Mouse (Mus musculus) neural tube, embryonic 15.5 days (tissue): ENCODE measurements around the gene Cox19. TPM values are rescaled to one million over a fixed set of nuclear protein-coding genes. Genes with fewer than 3 reads are reported as not detected.

Experiments used
- ATAC-seq: fragments of 200-750 bp; cut with Nextera tagmentation; 2 replicates; pipeline ENCODE4 v1.8.0; 2017; ENCODE audit warnings: mild to moderate bottlenecking, moderate TSS enrichment, moderate library complexity; ENCODE audit not compliant: low FRiP score
- H3K27ac ChIP-seq: fragments of 300-500 bp; sonication (generic); replicated peaks from 2 replicates; pipeline ENCODE4 v1.5.1; 2015; ENCODE audit warnings: mild to moderate bottlenecking, inconsistent platforms
- H3K27me3 ChIP-seq: fragments of 300-500 bp; sonication (generic); replicated peaks from 2 replicates; pipeline ENCODE4 v1.6.1; 2015; ENCODE audit warnings: inconsistent platforms
- H3K36me3 ChIP-seq: fragments of 300-500 bp; sonication (generic); 2 replicates; pipeline ENCODE4 v1.6.1; 2015; ENCODE audit warnings: inconsistent platforms
- H3K4me1 ChIP-seq: fragments of 300-500 bp; sonication (generic); 2 replicates; pipeline ENCODE4 v1.6.1; 2015; ENCODE audit warnings: inconsistent platforms
- H3K4me2 ChIP-seq: fragments of 300-500 bp; sonication (generic); 2 replicates; pipeline ENCODE4 v1.6.1; 2015; ENCODE audit warnings: inconsistent platforms, mild to moderate bottlenecking, moderate library complexity
- H3K4me3 ChIP-seq: fragments of 300-500 bp; sonication (generic); replicated peaks from 2 replicates; pipeline ENCODE4 v1.5.1; 2015; ENCODE audit warnings: mild to moderate bottlenecking, inconsistent platforms
- H3K9ac ChIP-seq: fragments of 300-500 bp; sonication (generic); replicated peaks from 2 replicates; pipeline ENCODE4 v1.6.1; 2015; ENCODE audit warnings: mild to moderate bottlenecking, inconsistent platforms
- H3K9me3 ChIP-seq: fragments of 300-500 bp; sonication (generic); replicated peaks from 2 replicates; pipeline ENCODE4 v1.6.1; 2016; ENCODE audit warnings: inconsistent platforms
- WGBS: fragments of 180-500 bp; shearing (Covaris S2); methylation state at CpG from one replicate; pipeline ENCODE4 v1.1.7; 2015; ENCODE audit warnings: mixed read lengths; 5-methylcytosine and 5-hydroxymethylcytosine counted together
- polyA plus RNA-seq: library from polyadenylated mRNA; unstranded; fragments of >200 nt; fragmentation: Nextera tagmentation; extraction: Ambion mirVana; gene quantifications from 2 replicates; pipeline ENCODE4 v1.2.1, GENCODE M21; 2015

The Cox19 gene
- polyA plus RNA-seq, 1 experiment from 2014 or later, result 107 TPM

GRCm38 (mm10) chr5:139380385-139381248 is 29.4 kb upstream of the Cox19 start:
- WGBS, result 2% methylated on average over 73 of the region's 73 CpGs
- Histone ChIP-seq H3K4me1 (peaks cover 57% of the 10 kb centered on the region), H3K4me2 (peak overlapping the region; percentile 91), H3K36me3 (no peaks in the 10 kb centered on the region), H3K9me3 (no peaks in the 10 kb centered on the region), H3K27me3 (no peaks in the 10 kb centered on the region), H3K4me3 (peak overlapping the region; percentile 65), H3K27ac (peak overlapping the region; percentile 68), H3K9ac (peak overlapping the region; percentile 69)
- ATAC-seq, result peak; percentile 78

DNA sequence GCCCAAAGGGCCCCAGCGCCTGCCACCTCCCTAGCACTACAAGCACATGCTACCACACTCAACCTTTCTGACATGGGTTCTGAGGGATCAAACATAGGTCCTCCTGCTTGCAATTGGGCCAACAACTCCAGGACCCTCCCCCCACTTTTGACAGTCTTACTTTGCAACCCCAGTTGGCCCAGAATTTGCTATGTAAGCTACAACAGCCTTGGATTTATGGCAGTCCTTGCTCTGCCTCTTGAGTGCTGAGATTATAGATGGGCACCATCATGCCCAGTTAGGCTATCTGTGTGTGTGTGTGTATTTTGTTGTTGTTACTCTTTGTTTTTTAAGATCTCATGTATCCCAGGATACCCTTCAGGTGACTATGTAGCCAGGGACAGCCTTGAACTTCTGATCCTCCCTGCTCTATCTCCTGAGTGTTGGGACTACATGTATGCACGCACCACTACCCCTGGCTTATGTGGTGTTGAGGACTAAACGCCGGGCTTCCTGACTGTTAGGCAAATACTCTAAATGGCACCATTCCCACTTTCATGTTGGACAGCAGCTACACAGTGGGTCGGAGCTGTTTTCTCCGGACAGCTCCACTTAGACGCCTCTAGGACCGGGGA is 28.7 kb upstream of the Cox19 start:
- WGBS, result 17% methylated on average over 8 of the region's 8 CpGs
- no peaks in the 10 kb centered on the region for H3K36me3 ChIP-seq
- H3K9ac ChIP-seq, result peak overlapping the region; percentile 69
- no peaks in the 10 kb centered on the region for H3K27me3 ChIP-seq
- ATAC-seq, result peak; percentile 16; the same call in 1 of the 2 replicates
- H3K4me2 ChIP-seq, result peak overlapping the region; percentile 91
- peaks cover 57% of the 10 kb centered on the region for H3K4me1 ChIP-seq
- H3K4me3 ChIP-seq, result peak overlapping the region; percentile 65
- H3K27ac ChIP-seq, result peak overlapping the region; percentile 68
- H3K9me3 ChIP-seq, result no peaks in the 10 kb centered on the region

- Histone ChIP-seq H3K4me1 (peaks cover 51% of the 10 kb centered on the region), H3K4me2 (no peak overlapping the region), H3K4me3 (no peak overlapping the region), H3K36me3 (no peaks in the 10 kb centered on the region), H3K9me3 (no peaks in the 10 kb centered on the region), H3K27ac (peak overlapping the region; percentile 61; the same call in 1 of the 2 replicates), H3K27me3 (no peaks in the 10 kb centered on the region), H3K9ac (no peak overlapping the region)
- 53% methylated on average over 21 of the region's 21 CpGs for WGBS
- ATAC-seq, result no peak
These were observed 27.9 kb upstream of the Cox19 start for GRCm38 (mm10) chr5:139378986-139379629.

- Histone ChIP-seq H3K9ac (no peak overlapping the region), H3K4me2 (no peak overlapping the region), H3K4me1 (peaks cover 46% of the 10 kb centered on the region), H3K27ac (no peak overlapping the region), H3K36me3 (no peaks in the 10 kb centered on the region), H3K9me3 (no peaks in the 10 kb centered on the region), H3K27me3 (no peaks in the 10 kb centered on the region), H3K4me3 (no peak overlapping the region)
- ATAC-seq, result no peak
- 86% methylated on average over 7 of the region's 7 CpGs for WGBS
These were observed 27.0 kb upstream of the Cox19 start for GRCm38 (mm10) chr5:139378271-139378556.

- no peak for ATAC-seq
- H3K4me2 ChIP-seq, result no peak within 1 kb of the TSS
- no peak within 1 kb of the TSS for H3K27ac ChIP-seq
- H3K27me3 ChIP-seq, result no peaks in the 10 kb centered on the region
- no peak within 1 kb of the TSS for H3K4me3 ChIP-seq
- H3K9ac ChIP-seq, result no peak within 1 kb of the TSS
- 80% methylated on average over 18 of the region's 18 CpGs for WGBS
- peaks cover 45% of the 10 kb centered on the region for H3K4me1 ChIP-seq
- H3K9me3 ChIP-seq, result no peaks in the 10 kb centered on the region
- no peaks in the 10 kb centered on the region for H3K36me3 ChIP-seq
These were observed 26.5 kb upstream of the Cox19 start, which contains the start of gene Gpr146 for GRCm38 (mm10) chr5:139377468-139378270. Gpr146 (plus strand) TSS chr5:139377697.

DNA sequence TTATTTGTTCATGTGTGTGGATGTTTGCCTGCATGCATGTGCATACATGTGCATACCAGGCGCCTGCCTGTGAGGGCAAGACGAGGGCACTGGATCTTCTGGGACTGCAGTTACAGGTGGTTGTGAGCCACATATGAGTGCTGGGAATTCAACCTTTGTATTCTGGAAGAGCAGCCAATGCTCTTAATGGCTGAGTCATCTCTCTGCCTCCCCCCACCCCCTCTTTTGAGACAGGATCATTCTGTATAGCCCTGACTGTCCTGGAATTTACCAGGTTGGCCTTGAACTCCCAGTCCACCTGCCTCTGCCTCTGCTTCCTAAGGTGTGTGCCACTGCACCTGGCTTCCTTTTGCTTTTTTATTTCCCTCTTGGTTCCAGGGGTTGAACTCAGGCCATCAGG is 23.6 kb upstream of the Cox19 start:
- Histone ChIP-seq H3K4me2 (no peak overlapping the region), H3K27ac (no peak overlapping the region), H3K4me3 (no peak overlapping the region), H3K4me1 (peaks cover 43% of the 10 kb centered on the region), H3K36me3 (no peaks in the 10 kb centered on the region), H3K9me3 (no peaks in the 10 kb centered on the region), H3K9ac (no peak overlapping the region), H3K27me3 (no peaks in the 10 kb centered on the region)
- WGBS, result 79% methylated on average over 2 of the region's 2 CpGs
- ATAC-seq, result no peak

- WGBS, result 81% methylated on average over 6 of the region's 6 CpGs
- H3K4me2 ChIP-seq, result no peak overlapping the region
- H3K27ac ChIP-seq, result no peak overlapping the region
- no peaks in the 10 kb centered on the region for H3K27me3 ChIP-seq
- no peak overlapping the region for H3K4me3 ChIP-seq
- no peaks in the 10 kb centered on the region for H3K9me3 ChIP-seq
- peaks cover 37% of the 10 kb centered on the region for H3K4me1 ChIP-seq
- ATAC-seq, result no peak
- H3K9ac ChIP-seq, result no peak overlapping the region
- H3K36me3 ChIP-seq, result no peaks in the 10 kb centered on the region
These were observed 22.7 kb upstream of the Cox19 start for GRCm38 (mm10) chr5:139373889-139374444.

GRCm38 (mm10) chr5:139373126-139373525 is 21.9 kb upstream of the Cox19 start:
- Histone ChIP-seq H3K9ac (no peak overlapping the region), H3K4me3 (no peak overlapping the region), H3K4me2 (no peak overlapping the region), H3K9me3 (no peaks in the 10 kb centered on the region), H3K27me3 (no peaks in the 10 kb centered on the region), H3K36me3 (no peaks in the 10 kb centered on the region), H3K4me1 (peaks cover 32% of the 10 kb centered on the region), H3K27ac (no peak overlapping the region)
- ATAC-seq, result no peak
- 86% methylated on average over 3 of the region's 3 CpGs for WGBS

DNA sequence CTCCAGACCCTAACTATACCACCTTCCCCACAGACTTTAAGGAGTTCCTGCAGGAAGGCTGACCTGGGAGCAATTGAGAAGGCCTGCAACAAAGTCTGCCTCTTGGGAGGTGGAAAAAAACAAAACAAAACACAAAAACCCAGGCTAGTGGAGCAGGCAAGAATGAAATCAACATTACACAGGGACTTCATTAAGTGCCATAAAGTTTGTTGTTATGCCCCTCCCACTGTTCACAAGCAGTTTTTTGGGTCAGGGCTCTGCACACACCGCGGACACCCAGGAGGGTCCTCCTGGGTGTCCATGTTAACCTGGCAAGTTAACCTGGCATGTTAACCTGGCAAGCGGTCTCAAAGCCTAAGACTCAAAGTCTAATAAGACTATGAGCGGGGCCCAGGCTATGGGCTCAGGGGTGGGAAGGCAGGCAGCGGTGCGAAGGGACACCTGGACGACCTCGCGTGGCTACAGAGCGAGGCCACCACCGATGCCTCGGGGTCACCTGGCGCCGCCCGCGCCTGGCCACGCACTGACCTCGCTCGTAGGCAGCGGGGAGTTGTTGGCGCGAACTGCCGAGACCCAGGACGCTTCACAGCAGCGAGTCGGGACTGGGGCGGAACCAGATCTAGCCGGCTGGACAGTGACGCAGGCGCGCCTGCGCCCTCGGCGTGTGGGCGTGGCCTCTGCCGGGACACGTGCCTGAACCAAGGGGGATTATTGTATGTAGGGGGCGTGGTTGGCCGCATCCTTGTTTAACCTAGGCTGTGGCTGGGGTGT is 20.6 kb upstream of the Cox19 start:
- WGBS, result under 1% methylated on average over 39 of the region's 39 CpGs
- ATAC-seq, result peak; percentile 94
- no peaks in the 10 kb centered on the region for H3K36me3 ChIP-seq

GRCm38 (mm10) chr5:139371118-139371517 is 19.9 kb upstream of the Cox19 start:
- no peak for ATAC-seq
- H3K4me2 ChIP-seq, result peak overlapping the region; percentile 85
- no peaks in the 10 kb centered on the region for H3K27me3 ChIP-seq
- H3K27ac ChIP-seq, result 0 out of 2 replicates have a peak overlapping the region, but pooled peaks have one; percentile 89
- no peaks in the 10 kb centered on the region for H3K36me3 ChIP-seq
- H3K9me3 ChIP-seq, result no peaks in the 10 kb centered on the region
- H3K4me3 ChIP-seq, result peak overlapping the region; percentile 66
- WGBS, result 60% methylated on average over 5 of the region's 5 CpGs
- peak overlapping the region; percentile 94 for H3K9ac ChIP-seq
- peaks cover 32% of the 10 kb centered on the region for H3K4me1 ChIP-seq

More for the DNA sequence above, 20.6 kb upstream of the Cox19 start:
- peak overlapping the region; percentile 89 for H3K27ac ChIP-seq
- H3K4me1 ChIP-seq, result peaks cover 32% of the 10 kb centered on the region
- H3K27me3 ChIP-seq, result no peaks in the 10 kb centered on the region
- no peaks in the 10 kb centered on the region for H3K9me3 ChIP-seq
- peak overlapping the region; percentile 66 for H3K4me3 ChIP-seq
- H3K4me2 ChIP-seq, result peak overlapping the region; percentile 85
- H3K9ac ChIP-seq, result peak overlapping the region; percentile 94
